Mouse (Mus musculus): ENCODE measurements around the gene Abhd4. TPM values are rescaled to one million over a fixed set of nuclear protein-coding genes. Genes with fewer than 3 reads are reported as not detected.

Gene Abhd4
- polyA plus RNA-seq (2015; fragmentation: Illumina TruSeq; extraction: RNeasy Lipid Tissue Mini Kit (QIAGEN cat#74804); ENCODE audit: insufficient read depth, low replicate concordance): 30.7 TPM

DNA sequence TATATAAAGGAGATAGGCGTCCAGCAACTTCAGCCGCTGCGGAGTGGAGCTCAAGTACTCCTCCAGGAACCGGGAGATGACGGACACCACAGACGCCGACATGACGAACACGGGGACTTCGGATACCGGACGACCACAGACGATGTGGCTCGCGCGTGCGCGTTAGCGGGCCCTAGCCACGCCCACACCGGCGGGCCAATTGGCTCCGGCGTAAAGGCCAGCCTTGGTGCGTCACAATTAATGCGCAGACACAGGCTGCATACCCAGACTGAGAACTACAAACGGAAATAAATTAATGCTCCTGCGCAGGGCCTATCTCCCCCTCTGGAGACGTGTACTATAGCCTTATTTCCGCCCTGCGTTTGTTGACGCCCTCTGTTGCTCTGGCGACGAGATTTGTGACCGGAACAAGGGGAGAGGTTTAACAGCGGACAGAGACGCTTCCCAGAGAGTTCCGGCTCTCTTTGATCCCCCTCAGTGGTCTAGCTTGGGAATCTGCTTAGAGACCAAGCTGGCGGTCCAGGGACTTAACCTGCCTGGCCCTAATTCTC, at the start of gene Abhd4, which contains the start of gene Dad1:
TSS of gene Abhd4 (plus strand) at position 448 of the 551 bp plus-strand sequence.
TSS of gene Dad1 (minus strand) at position 364 of the 551 bp plus-strand sequence.

GRCm38 (mm10) chr14:54284839-54285238, 30.9 kb downstream of the Abhd4 start, which contains the start of gene Olfr49:
Olfr49 (minus strand) TSS chr14:54284939.

Other genes with a start within 250 kb of the Abhd4 start
- gene Dad1, start 84 bp upstream of the Abhd4 start, polyA plus RNA-seq (2015; fragmentation: Illumina TruSeq; extraction: RNeasy Lipid Tissue Mini Kit (QIAGEN cat#74804); ENCODE audit: insufficient read depth, low replicate concordance): 62.9 TPM
- gene Olfr49, start 30.8 kb downstream of the Abhd4 start, polyA plus RNA-seq (2015; fragmentation: Illumina TruSeq; extraction: RNeasy Lipid Tissue Mini Kit (QIAGEN cat#74804); ENCODE audit: insufficient read depth, low replicate concordance): not detected
- 48.0 TPM for gene Oxa1l, start 106.6 kb downstream of the Abhd4 start, polyA plus RNA-seq (2015; fragmentation: Illumina TruSeq; extraction: RNeasy Lipid Tissue Mini Kit (QIAGEN cat#74804); ENCODE audit: insufficient read depth, low replicate concordance)
- gene Slc7a7, start 163.6 kb downstream of the Abhd4 start, polyA plus RNA-seq (2015; fragmentation: Illumina TruSeq; extraction: RNeasy Lipid Tissue Mini Kit (QIAGEN cat#74804); ENCODE audit: insufficient read depth, low replicate concordance): 30.2 TPM
- gene Mrpl52, start 172.7 kb downstream of the Abhd4 start, polyA plus RNA-seq (2015; fragmentation: Illumina TruSeq; extraction: RNeasy Lipid Tissue Mini Kit (QIAGEN cat#74804); ENCODE audit: insufficient read depth, low replicate concordance): 88.1 TPM
- 32.2 TPM for gene Mmp14, start 177.4 kb downstream of the Abhd4 start, polyA plus RNA-seq (2015; fragmentation: Illumina TruSeq; extraction: RNeasy Lipid Tissue Mini Kit (QIAGEN cat#74804); ENCODE audit: insufficient read depth, low replicate concordance)
- gene Lrp10, start 209.9 kb downstream of the Abhd4 start, polyA plus RNA-seq (2015; fragmentation: Illumina TruSeq; extraction: RNeasy Lipid Tissue Mini Kit (QIAGEN cat#74804); ENCODE audit: insufficient read depth, low replicate concordance): 38.8 TPM
- gene Rem2, start 221.9 kb downstream of the Abhd4 start, polyA plus RNA-seq (2015; fragmentation: Illumina TruSeq; extraction: RNeasy Lipid Tissue Mini Kit (QIAGEN cat#74804); ENCODE audit: insufficient read depth, low replicate concordance): not detected